Mouse (Mus musculus): ENCODE results near the gene Tbc1d10c.

DNA sequence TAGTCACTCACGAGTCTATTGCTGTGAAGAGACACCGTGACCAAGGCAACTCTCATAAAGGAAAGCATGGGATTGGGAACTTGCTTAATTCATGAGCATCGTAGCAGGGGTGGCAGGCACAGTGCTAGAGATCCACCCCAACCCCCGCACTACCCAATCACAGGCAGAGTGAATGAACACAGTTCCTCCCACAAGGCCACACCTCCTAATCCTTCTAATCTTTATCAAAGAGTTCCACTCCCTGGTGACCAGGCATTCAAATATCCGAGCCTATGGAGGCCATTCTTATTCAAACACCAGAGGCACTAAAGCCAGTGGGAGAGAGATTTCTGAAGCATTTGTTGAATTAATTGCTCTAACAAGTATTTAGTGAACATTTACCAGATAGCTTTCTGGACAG lies 45.1 kb downstream of the Tbc1d10c start:
- no peak for TF ChIP-seq POLR2A (IDR thresholded peaks at IDR 0.05; ENCODE audit: control insufficient read depth, low read depth, low read length)
- TF ChIP-seq CTCF (IDR thresholded peaks at IDR 0.05; ENCODE audit: control insufficient read depth, insufficient read depth, insufficient replicate concordance, low read depth, low read length): no peak
